Mouse (Mus musculus) hindbrain, postnatal 0 days (tissue): Measurements from ENCODE around the gene Gramd1a. TPM values are rescaled to one million over a fixed set of nuclear protein-coding genes. Genes with fewer than 3 reads are reported as not detected.
A peak's percentile ranks its signal among the peaks of the same experiment; 100 is the strongest.

ENCODE experiments used
- ATAC-seq: fragments of 200-750 bp; cut with Nextera tagmentation; 2 replicates; pipeline ENCODE4 v1.8.0; 2017; ENCODE audit warnings: mild to moderate bottlenecking, moderate TSS enrichment, moderate library complexity
- DNase-seq: peaks from one replicate; pipeline ENCODE4 v3.0.0-alpha.2; 2015; ENCODE audit warnings: low spot score
- H3K27ac ChIP-seq: fragments of 300-500 bp; sonication (generic); 2 replicates; pipeline ENCODE4 v1.5.1; 2014; ENCODE audit warnings: mild to moderate bottlenecking
- H3K27me3 ChIP-seq: fragments of 300-500 bp; sonication (generic); 2 replicates; pipeline ENCODE4 v1.6.1; 2014; ENCODE audit warnings: low read length, mixed read lengths; ENCODE audit not compliant: insufficient read depth
- H3K36me3 ChIP-seq: fragments of 300-500 bp; sonication (generic); 2 replicates; pipeline ENCODE4 v1.6.1; 2014; ENCODE audit warnings: low read length, mixed read lengths; ENCODE audit not compliant: insufficient read depth
- H3K4me1 ChIP-seq: fragments of 300-500 bp; sonication (generic); 2 replicates; pipeline ENCODE4 v1.6.1; 2014; ENCODE audit warnings: antibody characterized with exemption, low read length, mixed read lengths; ENCODE audit not compliant: insufficient read depth
- H3K4me2 ChIP-seq: fragments of 300-500 bp; sonication (generic); 2 replicates; pipeline ENCODE4 v1.6.1; 2014; ENCODE audit warnings: low read depth, mild to moderate bottlenecking, low read length, moderate library complexity, mixed read lengths
- H3K4me3 ChIP-seq: fragments of 300-500 bp; sonication (generic); 2 replicates; pipeline ENCODE4 v1.5.1; 2014; ENCODE audit warnings: low read length
- H3K9ac ChIP-seq: fragments of 300-500 bp; sonication (generic); replicated peaks from 2 replicates; pipeline ENCODE4 v1.6.1; 2014; ENCODE audit warnings: mild to moderate bottlenecking, low read length, moderate library complexity, mixed read lengths
- H3K9me3 ChIP-seq: fragments of 300-500 bp; sonication (generic); 2 replicates; pipeline ENCODE4 v1.6.1; 2016; ENCODE audit warnings: low read length, mixed read lengths
- CTCF ChIP-seq: IDR thresholded peaks from 2 replicates; pipeline ENCODE4 v1.5.1; 2016; ENCODE audit warnings: antibody characterized with exemption, control low read depth, low read depth
- WGBS: fragments of 180-500 bp; shearing (Covaris S2); extraction: QIAGEN DNeasy Blood & Tissue Kit; methylation state at CpG from one replicate; pipeline ENCODE4 v1.1.7; 2014; 5-methylcytosine and 5-hydroxymethylcytosine counted together
- polyA plus RNA-seq: library from polyadenylated mRNA; unstranded; fragments of >200 nt; fragmentation: Nextera tagmentation; extraction: Ambion mirVana; gene quantifications from 2 replicates; pipeline ENCODE4 v1.2.1, GENCODE M21; 2015
- total RNA-seq: library from RNA; depleted of rRNA; stranded (reverse); fragments of >200 nt; gene quantifications from 2 replicates; pipeline ENCODE4 v1.2.3, GENCODE M21; 2014

The Gramd1a gene
- total and polyA plus RNA-seq, 2 experiments from 2014 or later: 143 to 256 TPM

DNA sequence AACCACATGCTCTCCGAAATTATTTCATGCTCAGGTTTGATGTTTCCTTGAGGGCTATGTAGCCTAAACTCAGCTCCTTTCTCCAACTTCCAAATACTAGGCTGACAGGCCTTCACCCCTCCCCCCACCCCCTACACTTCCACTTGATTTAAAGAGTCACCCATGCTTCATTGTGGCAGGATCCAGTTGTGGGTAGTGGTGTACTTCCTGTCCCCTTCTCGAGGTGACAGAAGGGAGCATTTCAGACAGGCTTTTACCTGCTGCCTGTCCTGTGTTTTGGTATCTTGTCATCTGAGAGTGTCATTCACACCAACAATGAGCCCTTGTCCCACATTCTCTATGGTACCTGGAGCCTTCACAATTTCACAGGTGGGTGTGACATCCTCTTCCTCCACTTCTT lies 68.4 kb downstream of the Gramd1a start:
- no peak overlapping the region for H3K4me3 ChIP-seq

DNA sequence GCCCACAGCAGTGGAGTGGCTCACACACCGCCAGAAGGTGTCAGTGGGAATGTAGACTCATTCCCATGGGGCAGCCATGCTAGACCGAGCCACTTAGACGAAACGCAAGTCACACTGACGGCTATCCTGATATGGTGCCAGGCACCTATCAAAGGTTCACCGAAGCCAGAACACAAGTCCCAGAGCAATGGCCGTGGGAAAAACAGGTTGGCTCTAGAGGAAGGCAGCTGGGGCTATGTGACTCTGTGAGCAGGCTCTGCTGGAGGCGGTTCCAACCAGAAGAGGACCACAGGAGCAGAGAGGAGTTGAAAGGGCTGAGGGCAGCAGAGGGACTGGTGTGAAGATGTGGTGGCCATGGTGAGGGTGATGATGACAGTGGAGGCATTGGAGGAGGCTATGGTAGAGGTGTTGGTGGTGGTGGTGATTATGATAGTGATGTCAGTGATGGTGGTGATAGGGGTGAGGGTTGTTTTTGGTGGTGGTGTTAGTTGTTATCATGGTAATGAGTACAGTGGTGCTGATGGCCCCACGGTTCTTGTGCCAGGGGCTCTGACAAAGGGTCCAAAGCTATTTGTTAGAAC lies 69.4 kb downstream of the Gramd1a start:
- DNase-seq: no peak
- Histone ChIP-seq H3K9me3 (no peaks in the 10 kb centered on the region), H3K4me1 (no peaks in the 10 kb centered on the region), H3K36me3 (no peaks in the 10 kb centered on the region), H3K4me2 (no peak overlapping the region), H3K27ac (no peak overlapping the region), H3K27me3 (no peaks in the 10 kb centered on the region), H3K9ac (no peak overlapping the region), H3K4me3 (no peak overlapping the region)
- ATAC-seq: no peak
- 87% methylated on average over 9 of the region's 9 CpGs for WGBS
- no peak for TF ChIP-seq CTCF

More for the DNA sequence above, 68.4 kb downstream of the Gramd1a start:
- no peak for TF ChIP-seq CTCF
- H3K9me3 ChIP-seq: no peaks in the 10 kb centered on the region
- H3K4me2 ChIP-seq: no peak overlapping the region
- 0 out of 2 replicates have a peak overlapping the region, but pooled peaks have one; percentile 54 for H3K27ac ChIP-seq
- 75% methylated on average over 2 of the region's 2 CpGs for WGBS
- DNase-seq: no peak
- H3K4me1 ChIP-seq: no peaks in the 10 kb centered on the region
- H3K36me3 ChIP-seq: no peaks in the 10 kb centered on the region
- H3K27me3 ChIP-seq: no peaks in the 10 kb centered on the region
- no peak overlapping the region for H3K9ac ChIP-seq
- ATAC-seq: no peak

DNA sequence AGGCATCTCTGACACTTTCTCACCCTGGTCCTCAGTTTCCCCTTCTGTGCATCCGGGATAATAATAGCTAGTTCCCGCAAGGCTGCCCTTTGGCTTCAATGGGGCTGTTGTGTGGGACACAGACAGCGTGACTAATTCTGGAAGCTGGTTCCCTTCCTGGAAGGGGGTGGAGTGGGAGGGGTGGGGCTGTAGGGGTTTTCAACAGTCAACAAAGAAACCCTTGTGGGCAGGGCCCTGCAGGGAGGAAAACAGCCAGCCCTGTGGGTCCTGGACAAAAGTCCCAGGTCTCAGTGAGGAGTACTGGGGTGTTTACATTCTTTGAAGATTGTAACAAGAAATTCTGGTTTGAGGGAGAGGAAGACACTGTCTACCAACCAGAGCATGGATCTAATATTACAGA lies 70.5 kb downstream of the Gramd1a start:
- peak overlapping the region; percentile 51; the same call in 1 of the 2 replicates for H3K27ac ChIP-seq
- H3K9me3 ChIP-seq: no peaks in the 10 kb centered on the region
- H3K4me3 ChIP-seq: no peak overlapping the region
- ATAC-seq: peak; percentile 39; the same call in 1 of the 2 replicates
- no peaks in the 10 kb centered on the region for H3K4me1 ChIP-seq
- no peak overlapping the region for H3K9ac ChIP-seq
- WGBS: 18% methylated on average over 3 of the region's 3 CpGs
- no peak overlapping the region for H3K4me2 ChIP-seq
- no peaks in the 10 kb centered on the region for H3K36me3 ChIP-seq
- no peak for TF ChIP-seq CTCF
- DNase-seq: peak; percentile 21
- H3K27me3 ChIP-seq: no peaks in the 10 kb centered on the region

DNA sequence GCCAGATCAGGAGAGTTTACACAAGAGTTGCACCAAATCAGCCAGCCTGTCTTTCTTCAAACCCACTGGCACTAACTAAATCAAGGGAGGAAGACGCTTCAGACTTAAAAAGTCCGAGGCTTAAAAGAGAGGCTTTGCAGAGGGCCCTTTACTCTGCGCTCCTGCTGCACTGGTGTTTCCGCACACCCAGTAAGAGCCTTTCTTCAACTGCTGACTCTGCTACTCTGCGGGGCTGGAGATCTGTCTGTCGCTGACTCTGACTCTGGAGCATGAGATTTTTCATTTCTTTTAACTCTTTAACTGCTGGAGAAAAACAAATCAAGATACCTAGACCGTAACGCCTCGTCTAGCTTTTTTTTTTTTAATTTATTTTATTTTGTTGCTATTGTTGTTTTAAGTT lies 71.6 kb downstream of the Gramd1a start:
- Histone ChIP-seq H3K27ac (peak overlapping the region; percentile 41; the same call in 1 of the 2 replicates), H3K9ac (no peak overlapping the region), H3K36me3 (no peaks in the 10 kb centered on the region), H3K27me3 (no peaks in the 10 kb centered on the region), H3K9me3 (no peaks in the 10 kb centered on the region), H3K4me1 (no peaks in the 10 kb centered on the region), H3K4me3 (no peak overlapping the region), H3K4me2 (no peak overlapping the region)
- 43% methylated on average over 9 of the region's 9 CpGs for WGBS
- ATAC-seq: no peak
- no peak for DNase-seq
- TF ChIP-seq CTCF: no peak

DNA sequence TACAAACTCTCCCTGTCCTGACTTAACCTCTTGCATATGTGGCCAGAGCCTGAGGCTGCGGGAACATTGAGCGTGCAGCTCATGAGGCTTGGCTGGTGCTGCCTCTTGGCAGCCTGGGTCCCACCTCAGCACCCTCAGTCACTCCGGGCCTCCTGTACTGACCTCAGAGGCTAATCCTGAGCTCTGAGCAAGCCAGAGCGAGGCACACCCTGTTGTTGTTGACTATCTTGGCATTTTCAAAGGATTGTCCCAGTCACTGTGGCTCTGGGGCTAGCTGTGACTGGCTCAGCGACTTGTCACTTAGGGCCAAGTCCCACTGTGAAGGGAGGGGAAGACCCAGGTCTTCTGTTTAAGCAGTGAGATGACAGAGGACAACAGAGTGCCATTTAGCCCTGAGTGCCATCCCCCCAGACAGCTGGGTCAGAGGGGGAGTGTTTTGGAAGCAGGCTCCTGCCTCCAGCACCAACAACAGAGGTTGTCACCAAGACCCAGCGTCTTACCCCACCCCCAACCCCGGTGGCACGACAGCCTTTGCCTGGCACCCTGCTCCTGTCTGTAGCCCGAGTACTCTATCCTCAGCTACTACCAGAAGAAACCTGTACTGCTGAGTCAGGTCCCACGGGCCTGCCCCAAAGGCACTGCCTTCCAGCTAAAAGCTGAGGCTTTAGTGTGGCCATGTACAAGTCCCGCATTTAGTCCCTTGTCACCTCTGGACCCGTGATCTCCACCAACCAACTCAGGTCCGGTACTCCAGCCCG lies 72.7 kb downstream of the Gramd1a start:
- Histone ChIP-seq H3K27ac (peak overlapping the region; percentile 11; the same call in 1 of the 2 replicates), H3K9ac (no peak overlapping the region), H3K9me3 (no peaks in the 10 kb centered on the region), H3K36me3 (no peaks in the 10 kb centered on the region), H3K4me2 (no peak overlapping the region), H3K27me3 (no peaks in the 10 kb centered on the region), H3K4me1 (no peaks in the 10 kb centered on the region), H3K4me3 (no peak overlapping the region)
- TF ChIP-seq CTCF: no peak
- 50% methylated on average over 14 of the region's 14 CpGs for WGBS
- peak; percentile 55 for DNase-seq
- peak; percentile 77 for ATAC-seq

DNA sequence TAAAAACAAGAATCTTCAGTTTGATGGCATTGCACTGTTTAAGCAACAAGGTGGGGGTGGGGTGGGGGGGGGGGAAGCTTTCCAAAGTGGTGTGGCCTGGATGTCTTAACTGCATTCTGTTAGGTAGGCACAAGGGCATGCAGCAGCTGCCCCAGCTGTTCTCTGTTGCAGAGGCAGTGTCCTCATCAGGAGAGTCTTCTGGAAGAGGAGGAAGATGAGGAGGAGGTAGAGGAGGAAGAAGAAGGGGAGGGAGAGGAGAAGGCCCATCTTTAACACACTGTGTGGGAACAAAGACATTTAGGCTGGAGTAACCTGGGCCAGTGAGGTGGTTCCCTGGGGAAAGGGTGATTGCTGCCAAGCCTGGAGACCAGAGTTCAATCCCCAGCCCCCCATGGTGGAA lies 73.6 kb downstream of the Gramd1a start:
- Histone ChIP-seq H3K4me3 (no peak overlapping the region), H3K27me3 (no peaks in the 10 kb centered on the region), H3K9ac (no peak overlapping the region), H3K36me3 (no peaks in the 10 kb centered on the region), H3K4me2 (no peak overlapping the region), H3K27ac (no peak overlapping the region), H3K4me1 (no peaks in the 10 kb centered on the region), H3K9me3 (no peaks in the 10 kb centered on the region)
- TF ChIP-seq CTCF: no peak
- DNase-seq: no peak
- ATAC-seq: no peak

DNA sequence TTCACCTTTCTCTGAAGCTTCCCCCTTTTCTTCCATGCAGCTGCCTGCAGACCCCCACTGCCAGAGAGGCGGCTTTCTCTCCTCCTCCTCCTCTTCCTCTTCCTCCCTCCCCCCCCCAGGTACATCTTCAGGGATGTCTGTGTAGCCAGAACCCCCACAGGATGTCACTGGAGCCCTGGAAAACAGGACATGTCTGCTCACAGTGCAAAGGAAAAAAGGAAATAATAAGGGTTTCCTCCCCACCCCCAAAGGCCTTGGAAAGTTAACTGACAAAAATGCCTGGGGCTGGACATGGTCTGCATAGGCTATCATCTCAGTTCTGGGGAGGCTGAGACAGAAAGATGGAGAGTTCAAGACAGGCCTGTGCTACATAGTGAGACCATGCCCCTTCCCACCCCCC lies 74.6 kb downstream of the Gramd1a start:
- DNase-seq (no peak), ATAC-seq (no peak)
- no peaks in the 10 kb centered on the region for H3K27me3 ChIP-seq
- no peak overlapping the region for H3K4me3 ChIP-seq
- no peak overlapping the region for H3K9ac ChIP-seq
- WGBS: 35% methylated on average over 1 of the region's 1 CpGs
- no peak overlapping the region for H3K4me2 ChIP-seq
- no peaks in the 10 kb centered on the region for H3K36me3 ChIP-seq
- H3K9me3 ChIP-seq: no peaks in the 10 kb centered on the region
- H3K27ac ChIP-seq: no peak overlapping the region
- TF ChIP-seq CTCF: no peak
- no peaks in the 10 kb centered on the region for H3K4me1 ChIP-seq
